Mouse (Mus musculus) limb, embryonic 11.5 days (tissue): ENCODE data around the gene Gm20721. TPM values are rescaled to one million over a fixed set of nuclear protein-coding genes. Genes with fewer than 3 reads are reported as not detected.

Experiments
- ATAC-seq: fragments of 200-750 bp; cut with Nextera tagmentation; 2 replicates; pipeline ENCODE4 v1.8.0; 2017; ENCODE audit warnings: low read depth; ENCODE audit not compliant: insufficient number of reproducible peaks, low FRiP score, low TSS enrichment
- DNase-seq: peaks from one replicate; pipeline ENCODE4 v3.0.0-alpha.2; 2015; ENCODE audit warnings: low spot score
- H3K27ac ChIP-seq: fragments of 300-500 bp; sonication (generic); replicated peaks from 2 replicates; pipeline ENCODE4 v1.5.1; 2014; ENCODE audit warnings: low read depth, mild to moderate bottlenecking, low read length
- H3K27me3 ChIP-seq: fragments of 300-500 bp; sonication (generic); 2 replicates; pipeline ENCODE4 v1.6.1; 2014; ENCODE audit warnings: mild to moderate bottlenecking, low read length, mixed read lengths; ENCODE audit not compliant: control insufficient read depth, insufficient read depth
- H3K36me3 ChIP-seq: fragments of 300-500 bp; sonication (generic); 2 replicates; pipeline ENCODE4 v1.6.1; 2014; ENCODE audit warnings: mild to moderate bottlenecking, low read length, moderate library complexity, mixed read lengths; ENCODE audit not compliant: control insufficient read depth, insufficient read depth
- H3K4me1 ChIP-seq: fragments of 300-500 bp; sonication (generic); 2 replicates; pipeline ENCODE4 v1.6.1; 2014; ENCODE audit warnings: low read length, mixed read lengths; ENCODE audit not compliant: control insufficient read depth, insufficient read depth
- H3K4me2 ChIP-seq: fragments of 300-500 bp; sonication (generic); 2 replicates; pipeline ENCODE4 v1.6.1; 2014; ENCODE audit warnings: low read depth, mild to moderate bottlenecking, moderate library complexity; ENCODE audit not compliant: severe bottlenecking
- H3K4me3 ChIP-seq: fragments of 300-500 bp; sonication (generic); 2 replicates; pipeline ENCODE4 v1.5.1; 2014; ENCODE audit warnings: low read depth, low read length
- H3K9ac ChIP-seq: fragments of 300-500 bp; sonication (generic); 2 replicates; pipeline ENCODE4 v1.6.1; 2014; ENCODE audit warnings: mild to moderate bottlenecking, low read length
- H3K9me3 ChIP-seq: fragments of 300-500 bp; sonication (generic); 2 replicates; pipeline ENCODE4 v1.6.1; 2016; ENCODE audit warnings: low read length; ENCODE audit not compliant: control insufficient read depth
- WGBS: fragments of 180-500 bp; shearing (Covaris S2); extraction: QIAGEN DNeasy Blood & Tissue Kit; methylation state at CpG from one replicate; pipeline ENCODE4 v1.1.7; 2014; 5-methylcytosine and 5-hydroxymethylcytosine counted together
- polyA plus RNA-seq: library from polyadenylated mRNA; unstranded; fragments of >200 nt; fragmentation: Nextera tagmentation; extraction: Ambion mirVana; gene quantifications from 2 replicates; pipeline ENCODE4 v1.2.1, GENCODE M21; 2014

Gm20721 gene
- polyA plus RNA-seq, 1 experiment from 2014 or later, result 8.6 TPM

DNA sequence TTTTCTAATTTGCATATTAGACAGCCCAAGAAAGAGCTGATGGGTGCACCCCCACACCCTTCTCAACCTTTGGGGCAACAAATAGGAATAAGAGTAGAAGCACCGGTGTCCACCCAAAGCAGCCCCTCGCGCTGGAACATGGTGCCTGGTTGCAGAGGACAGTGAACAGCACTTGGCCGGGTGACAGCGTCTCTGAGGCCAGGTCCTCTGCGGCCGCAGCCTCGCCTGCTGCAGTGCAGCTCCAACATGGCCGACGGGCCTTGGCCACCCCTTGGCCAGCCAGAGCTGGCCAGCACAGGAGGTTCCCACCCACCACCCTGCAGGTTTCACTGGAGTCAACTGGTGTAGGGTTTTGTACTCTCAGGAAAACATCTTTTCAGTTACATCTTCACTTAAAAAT is 12.1 kb downstream of the Gm20721 start:
- Histone ChIP-seq H3K4me3 (no peak overlapping the region), H3K36me3 (no peaks in the 10 kb centered on the region), H3K4me2 (no peak overlapping the region), H3K4me1 (peaks cover 12% of the 10 kb centered on the region), H3K27ac (no peak overlapping the region), H3K27me3 (no peaks in the 10 kb centered on the region), H3K9ac (no peak overlapping the region), H3K9me3 (no peaks in the 10 kb centered on the region)
- DNase-seq (no peak), ATAC-seq (no peak)
- WGBS, result 81% methylated on average over 10 of the region's 10 CpGs

DNA sequence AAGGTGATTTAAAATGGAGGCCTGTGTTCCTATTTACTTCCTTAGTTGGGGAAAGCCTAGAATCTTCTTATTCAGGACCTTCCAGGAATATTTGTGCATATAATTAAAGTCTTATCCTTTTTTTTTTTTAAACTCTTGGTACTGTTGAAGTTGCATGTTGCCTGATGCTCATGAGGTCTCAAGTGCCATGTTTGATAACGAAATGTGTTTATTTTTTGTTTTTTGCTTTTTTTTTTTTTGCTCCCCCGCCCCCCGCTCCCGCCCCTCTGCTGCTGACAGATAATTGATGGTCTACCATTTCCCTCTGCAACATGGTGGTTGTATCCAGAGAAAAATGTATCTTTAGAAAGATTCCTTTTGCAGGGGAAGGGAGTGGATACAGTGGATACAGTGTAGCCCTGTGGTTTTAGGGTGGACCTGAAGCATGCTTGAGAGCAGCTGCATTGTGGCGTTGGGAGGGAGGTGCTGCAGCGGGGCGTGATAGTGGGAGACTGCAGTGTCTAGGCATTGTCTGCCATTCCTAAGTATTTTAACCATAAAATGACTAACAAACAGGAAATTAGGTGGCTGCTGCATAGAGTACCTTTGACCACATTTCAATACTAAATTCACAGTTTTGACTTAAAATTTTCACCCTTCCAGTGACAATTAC is 13.1 kb downstream of the Gm20721 start:
- no peak overlapping the region for H3K9ac ChIP-seq
- no peak overlapping the region for H3K27ac ChIP-seq
- no peak for ATAC-seq
- WGBS, result 68% methylated on average over 7 of the region's 7 CpGs
- no peaks in the 10 kb centered on the region for H3K9me3 ChIP-seq
- no peaks in the 10 kb centered on the region for H3K27me3 ChIP-seq
- DNase-seq, result no peak
- no peak overlapping the region; the same call in 1 of the 2 replicates for H3K4me2 ChIP-seq
- no peak overlapping the region for H3K4me3 ChIP-seq
- peaks cover 14% of the 10 kb centered on the region for H3K4me1 ChIP-seq
- no peaks in the 10 kb centered on the region for H3K36me3 ChIP-seq

DNA sequence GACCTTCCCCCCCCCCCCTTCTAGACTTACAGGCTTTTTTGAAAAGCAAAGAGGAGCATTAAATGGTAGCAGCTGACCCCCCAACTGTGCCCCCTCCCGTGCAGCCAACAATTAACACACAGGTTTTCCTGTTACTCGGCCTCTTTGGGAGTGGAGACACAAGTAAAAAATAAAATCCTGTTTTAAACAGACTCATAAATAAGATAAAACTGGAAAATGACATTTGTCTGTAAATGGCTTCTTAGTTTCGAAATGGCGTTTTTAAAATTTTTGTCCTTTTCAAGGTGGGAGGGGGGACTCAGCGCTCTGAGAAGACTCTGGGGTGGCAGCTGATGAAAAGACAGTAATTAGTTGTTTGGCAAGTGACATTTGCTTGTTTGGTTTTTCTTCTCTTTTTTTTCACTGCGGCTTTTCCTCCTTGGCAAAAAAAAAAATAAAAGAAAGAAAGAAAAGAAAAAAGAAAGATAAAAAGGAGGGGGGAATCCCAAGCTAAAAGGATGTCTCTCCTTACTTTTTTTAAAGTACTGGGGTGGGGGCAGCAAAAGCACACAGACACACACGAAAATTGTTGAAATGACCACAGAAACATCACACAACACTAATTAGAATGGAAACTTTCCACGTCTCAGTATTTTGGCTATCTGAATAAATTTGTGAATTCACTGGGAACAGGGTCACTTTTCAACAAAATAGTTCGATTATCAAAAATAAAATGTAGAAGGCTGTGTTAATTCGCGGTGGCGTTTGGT is 15.1 kb downstream of the Gm20721 start:
- no peaks in the 10 kb centered on the region for H3K9me3 ChIP-seq
- no peak for DNase-seq
- no peaks in the 10 kb centered on the region for H3K36me3 ChIP-seq
- peak overlapping the region; percentile 73 for H3K4me3 ChIP-seq
- 29% methylated on average over 12 of the region's 12 CpGs for WGBS
- peak overlapping the region; percentile 60 for H3K4me2 ChIP-seq
- H3K9ac ChIP-seq, result peak overlapping the region; percentile 100
- no peaks in the 10 kb centered on the region for H3K27me3 ChIP-seq
- H3K27ac ChIP-seq, result peak overlapping the region; percentile 100
- ATAC-seq, result no peak
- peaks cover 11% of the 10 kb centered on the region for H3K4me1 ChIP-seq

DNA sequence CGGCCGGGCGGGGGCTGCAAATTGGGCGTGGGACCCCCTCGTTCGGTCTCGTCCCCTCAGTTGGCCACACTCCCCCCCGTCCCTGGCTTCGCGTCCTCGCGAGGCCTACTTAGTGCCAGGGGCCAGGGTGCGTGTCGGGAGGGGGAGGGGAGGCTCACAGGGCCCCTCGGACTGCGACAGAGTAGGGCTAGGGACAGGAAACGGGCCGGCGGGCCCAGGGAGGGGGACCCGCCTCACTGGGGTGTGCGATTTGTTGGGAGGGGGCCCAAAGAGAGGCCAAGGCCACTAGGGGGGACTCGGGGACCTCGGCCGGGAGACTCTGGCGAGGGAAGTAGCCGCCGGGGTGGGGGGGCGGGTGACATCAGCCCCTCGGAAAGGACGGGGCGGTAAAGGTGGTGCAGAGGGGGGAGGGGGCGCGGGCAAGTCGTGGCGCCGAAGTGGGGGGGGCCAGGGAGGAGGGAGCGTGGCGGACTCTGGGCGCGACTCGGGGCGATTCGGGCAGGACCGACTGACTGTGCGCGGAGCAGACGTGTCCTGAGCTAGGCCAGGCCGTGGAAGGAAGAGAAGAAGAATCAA is 15.8 kb downstream of the Gm20721 start:
- Histone ChIP-seq H3K27me3 (no peaks in the 10 kb centered on the region), H3K4me2 (peak overlapping the region; percentile 60), H3K4me1 (peaks cover 11% of the 10 kb centered on the region), H3K36me3 (no peaks in the 10 kb centered on the region), H3K9ac (peak overlapping the region; percentile 100), H3K9me3 (no peaks in the 10 kb centered on the region), H3K27ac (peak overlapping the region; percentile 100), H3K4me3 (peak overlapping the region; percentile 73)
- DNase-seq, result peak; percentile 84
- ATAC-seq, result peak; percentile 69
- under 1% methylated on average over 47 of the region's 48 CpGs for WGBS

DNA sequence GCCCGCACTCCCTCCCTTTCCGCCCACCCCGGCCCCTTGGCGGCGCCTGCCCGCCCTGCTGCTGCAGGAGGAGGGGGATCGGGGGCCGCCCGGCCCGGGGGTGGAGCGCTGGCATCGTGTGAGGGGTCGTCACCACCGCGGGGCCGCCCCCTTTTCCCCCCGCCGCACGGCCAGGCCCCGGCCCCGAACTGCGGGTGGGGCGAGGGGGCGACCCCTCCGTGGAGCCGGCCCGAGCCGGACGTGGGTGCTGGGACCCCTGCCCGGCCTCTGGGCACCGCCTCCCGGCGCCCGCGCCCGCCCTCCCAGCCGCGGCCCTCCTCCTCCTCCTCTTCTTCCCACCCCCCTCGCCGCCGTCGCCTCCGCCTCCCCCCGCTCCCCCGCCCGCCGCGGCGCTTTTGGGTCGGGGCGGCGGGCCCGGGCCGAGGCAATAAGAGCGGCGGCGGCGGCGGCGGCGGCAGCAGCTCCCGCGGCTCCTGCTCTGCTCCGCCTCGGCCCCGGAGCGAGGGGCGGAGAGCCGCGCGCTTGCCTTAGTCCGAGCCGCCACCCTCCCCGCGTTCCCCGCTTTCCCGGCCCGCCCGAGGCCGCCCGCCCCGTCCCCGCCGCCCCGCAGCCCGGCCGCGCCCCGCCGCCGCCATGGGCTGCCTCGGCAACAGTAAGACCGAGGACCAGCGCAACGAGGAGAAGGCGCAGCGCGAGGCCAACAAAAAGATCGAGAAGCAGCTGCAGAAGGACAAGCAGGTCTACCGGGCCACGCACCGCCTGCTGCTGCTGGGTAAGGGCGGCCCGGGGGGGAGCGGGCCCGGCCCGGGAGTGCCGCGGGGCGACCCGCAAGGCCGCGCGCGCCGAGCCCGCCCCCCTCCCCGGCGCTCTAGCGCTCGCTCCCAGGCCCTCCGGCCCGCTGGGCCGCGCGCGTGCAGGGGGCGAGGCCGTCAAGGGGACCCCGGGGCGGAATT is 16.6 kb downstream of the Gm20721 start:
- ATAC-seq (peak; percentile 87), DNase-seq (peak; percentile 92)
- Histone ChIP-seq H3K27ac (peak overlapping the region; percentile 100), H3K27me3 (no peaks in the 10 kb centered on the region), H3K36me3 (no peaks in the 10 kb centered on the region), H3K4me2 (peak overlapping the region; percentile 60), H3K9ac (peak overlapping the region; percentile 100), H3K9me3 (no peaks in the 10 kb centered on the region), H3K4me1 (peaks cover 11% of the 10 kb centered on the region), H3K4me3 (peak overlapping the region; percentile 73)
- WGBS, result under 1% methylated on average over 70 of the region's 131 CpGs

DNA sequence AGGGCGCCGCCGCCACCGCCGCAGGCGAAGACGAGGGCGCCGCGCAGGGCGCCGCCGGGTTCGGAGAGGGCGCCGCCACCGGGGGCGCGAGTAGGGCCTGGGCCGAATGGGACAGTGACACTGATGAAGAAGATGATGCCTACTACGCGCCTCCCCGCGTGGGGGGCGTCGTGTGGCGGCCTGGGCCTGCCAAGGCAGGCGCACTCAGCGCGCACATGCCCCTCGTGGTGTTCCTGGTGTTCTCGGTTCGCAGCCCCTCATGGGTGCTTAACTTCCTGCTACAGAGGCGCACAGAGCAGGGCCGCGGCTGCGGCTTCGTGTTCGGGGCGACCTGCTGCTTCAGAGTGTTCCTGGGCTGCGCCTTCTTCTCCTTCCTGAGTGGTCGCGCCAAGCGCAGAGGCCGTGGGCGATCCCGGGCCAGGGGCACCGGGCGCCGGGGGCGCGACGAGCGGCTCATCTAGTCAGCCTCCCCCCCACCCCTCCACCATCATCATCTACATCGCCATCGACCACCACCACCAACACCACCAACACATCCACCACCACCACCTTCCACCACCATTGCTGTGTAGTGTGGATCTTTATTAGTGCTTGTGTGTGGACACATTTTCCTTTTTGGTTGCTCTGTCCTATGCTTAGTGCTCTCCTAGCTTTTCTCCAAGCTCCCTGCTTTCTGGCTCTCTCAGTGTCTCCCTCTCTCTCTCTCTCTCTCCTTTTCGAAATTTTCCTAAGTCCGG is 17.4 kb downstream of the Gm20721 start:
- peak overlapping the region; percentile 100 for H3K27ac ChIP-seq
- WGBS, result 42% methylated on average over 58 of the region's 58 CpGs
- H3K9me3 ChIP-seq, result no peaks in the 10 kb centered on the region
- peaks cover 7% of the 10 kb centered on the region for H3K4me1 ChIP-seq
- ATAC-seq (peak; percentile 2; the same call in 1 of the 2 replicates), DNase-seq (peak; percentile 66)
- H3K4me2 ChIP-seq, result peak overlapping the region; percentile 60
- no peaks in the 10 kb centered on the region for H3K36me3 ChIP-seq
- H3K27me3 ChIP-seq, result no peaks in the 10 kb centered on the region
- H3K4me3 ChIP-seq, result peak overlapping the region; percentile 73
- peak overlapping the region; percentile 100 for H3K9ac ChIP-seq

DNA sequence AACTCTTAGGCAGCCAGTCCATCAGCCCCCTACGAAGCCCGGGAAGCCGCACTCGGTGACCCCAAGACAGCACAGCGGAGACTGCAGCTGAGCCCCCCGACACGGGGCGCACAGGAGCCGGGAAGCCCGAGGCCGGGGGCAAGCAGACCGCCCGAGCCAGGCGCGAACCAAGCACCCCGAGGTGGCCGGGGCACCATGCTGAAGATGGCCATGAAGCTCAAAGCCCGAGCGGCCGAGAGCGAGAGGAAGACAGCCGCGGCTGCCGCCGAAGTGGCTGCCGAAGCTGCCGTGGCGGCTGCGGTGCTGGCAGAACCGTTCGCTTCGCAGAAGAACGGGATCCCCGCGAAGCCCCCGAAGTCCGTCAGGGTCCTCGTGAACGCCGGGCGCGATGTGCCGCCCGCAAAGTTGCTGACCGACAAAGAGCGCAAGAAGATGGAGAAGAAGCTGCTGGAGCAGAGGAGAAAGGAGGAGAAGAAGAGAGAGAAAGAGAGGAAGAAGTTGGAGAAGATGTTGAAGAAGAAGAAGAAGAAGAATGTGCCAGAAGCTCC is 18.1 kb downstream of the Gm20721 start:
- peak overlapping the region; percentile 73 for H3K4me3 ChIP-seq

More for the DNA sequence above, 18.1 kb downstream of the Gm20721 start:
- H3K36me3 ChIP-seq, result no peaks in the 10 kb centered on the region
- H3K4me2 ChIP-seq, result peak overlapping the region; percentile 60
- no peaks in the 10 kb centered on the region for H3K27me3 ChIP-seq
- H3K9ac ChIP-seq, result peak overlapping the region; percentile 100
- H3K27ac ChIP-seq, result no peak overlapping the region
- WGBS, result 35% methylated on average over 44 of the region's 46 CpGs
- H3K9me3 ChIP-seq, result no peaks in the 10 kb centered on the region
- ATAC-seq (no peak), DNase-seq (peak; percentile 45)
- peaks cover 5% of the 10 kb centered on the region for H3K4me1 ChIP-seq
